In genomic region chr1:134494428-134495215, GRCm38 (mm10) we compare ENCODE assay signal across 8 mouse cellular contexts. TPM values are rescaled to one million over a fixed set of nuclear protein-coding genes. Genes with fewer than 3 reads are reported as not detected.
DNase-seq lines count a peak whose midpoint lies in the region; ATAC-seq lines count a peak whose summit lies in the region.

Gene Rabif (plus strand): TSS chr1:134494648.

- intact Hi-C loops in gastrocnemius, postnatal 14 days (cut with DNase I; ENCODE audit: low total_unique reads) = no loop called here
- intact Hi-C loops in left cerebral cortex, postnatal 10 days (cut with DNase I) = loop anchor here (10.0 kb wide), 1 partner anchor 120 kb away; no protein-coding TSS in a partner anchor

- ATAC-seq in inflammation-experienced regulatory T-cells, adult 6 months = peak; percentile 95
- peak; percentile 89 for ATAC-seq in megakaryocyte-erythroid progenitor cell, adult 5-6 weeks (replicated peaks; ENCODE audit: low FRiP score, low TSS enrichment, poor library complexity, severe bottlenecking)

- DNase-seq in adipocyte (ENCODE audit: low spot score) = peak; percentile 98
- DNase-seq in embryo, embryonic 10 days (ENCODE audit: low spot score) = peak; percentile 99
- DNase-seq in gastrocnemius, postnatal 14 days = peak; percentile 99
- DNase-seq in left cerebral cortex, postnatal 10 days (ENCODE audit: extremely low spot score in 1 of 2, low spot score in 2 of 2) = peak; percentile 97 to 99
- peak; percentile 99 for DNase-seq in right cerebral cortex, postnatal 25 days
- DNase-seq in urinary bladder, postnatal 4 days (ENCODE audit: low spot score in 2 of 2) = peak; percentile 99

RNA-seq across cellular contexts. Expression of gene Rabif, which starts in this region (rescaled TPM):
- total RNA-seq in gastrocnemius, postnatal 14 days (2021) = 1 to 10 TPM; 5.7 to 6.7 TPM
- polyA plus RNA-seq in inflammation-experienced regulatory T-cells, adult 6 months (2017; shearing (Covaris generic)) = 10 to 100 TPM; 40.2 to 42.7 (median 41.7) TPM
- total RNA-seq in left cerebral cortex, postnatal 10 days (2021) = 10 to 100 TPM; 36.1 to 39.4 TPM
- total RNA-seq in megakaryocyte-erythroid progenitor cell, adult 5-6 weeks (2014; fragmentation: Nextera tagmentation) = 16.3 and 31.0 TPM in 2 replicates
- total RNA-seq in megakaryocyte-erythroid progenitor cell, adult 5-6 weeks (2017) = 20.9 and 21.3 TPM in 2 replicates

Comparison
In these comparisons a context has a peak if more than half of its experiments do, and no peak if none do; other contexts are left out.
1. Peak in every context shown above with its lines: DNase-seq and ATAC-seq.